Mouse (Mus musculus): ENCODE measurements around the gene Tjp1. TPM values are rescaled to one million over a fixed set of nuclear protein-coding genes. Genes with fewer than 3 reads are reported as not detected.

The Tjp1 gene
- total RNA-seq, 1 experiment: 39.3 TPM

DNA sequence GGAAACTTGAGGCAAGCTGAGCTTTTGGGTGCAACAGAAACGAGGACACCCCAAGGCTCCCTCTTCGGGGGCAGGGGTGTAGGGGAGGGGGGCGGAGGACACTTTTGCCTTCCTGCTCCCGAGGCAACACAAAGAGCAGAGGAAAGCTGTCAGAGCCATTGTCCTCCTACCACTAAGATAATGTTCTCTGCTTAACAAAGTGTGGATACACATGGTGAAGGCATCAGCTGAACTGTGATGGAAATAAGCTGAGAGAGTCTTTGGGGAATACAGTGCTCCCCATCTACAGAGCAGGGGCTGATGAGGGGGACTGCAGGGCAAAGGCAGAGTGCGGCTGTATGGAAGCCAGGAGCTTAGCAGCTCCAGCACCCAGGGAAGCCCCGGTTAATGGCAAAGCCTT is 145.7 kb downstream of the Tjp1 start:
- H3K4me3 ChIP-seq (ENCODE audit: insufficient read depth in 1 of 2, low read depth in 1 of 2, low read length in 2 of 2, poor library complexity in 1 of 2, severe bottlenecking in 1 of 2): no peak overlapping the region
- no peak overlapping the region for H3K27ac ChIP-seq (ENCODE audit: insufficient read depth, low read depth, low read length, poor library complexity, severe bottlenecking)
- in situ Hi-C loops (cut with MboI; ENCODE audit: low sequenced_read_pairs in 2 of 2, unreplicated experiment in 2 of 2): no loop called here

DNA sequence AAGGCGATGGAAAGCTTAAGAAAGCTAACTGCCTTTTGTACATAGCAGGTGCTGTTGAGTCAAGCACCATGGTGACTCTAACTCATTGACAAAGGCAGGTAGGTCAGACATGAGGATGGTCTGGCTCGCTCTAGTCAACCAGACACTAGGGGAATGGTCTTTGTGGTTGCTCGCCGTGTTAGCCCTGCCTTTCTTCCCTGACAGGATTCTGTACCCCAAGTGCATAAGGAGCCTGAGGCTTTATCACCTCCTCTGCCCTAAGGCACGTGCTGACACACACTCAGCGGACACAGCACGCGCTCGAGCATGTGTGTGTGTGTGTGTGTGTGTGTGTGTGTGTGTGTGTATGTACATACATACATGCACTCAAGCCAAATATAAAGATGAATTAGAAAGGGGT is 146.9 kb downstream of the Tjp1 start:
- no peaks in the 10 kb centered on the region for H3K36me3 ChIP-seq (ENCODE audit: control insufficient read depth, insufficient read depth, low read length, poor library complexity, severe bottlenecking)
- H3K9me3 ChIP-seq (ENCODE audit: control insufficient read depth, insufficient read depth, low read depth, low read length): no peaks in the 10 kb centered on the region
- in situ Hi-C loops (cut with MboI; ENCODE audit: low sequenced_read_pairs in 2 of 2, unreplicated experiment in 2 of 2): no loop called here
- H3K4me1 ChIP-seq (ENCODE audit: control insufficient read depth in 2 of 2, insufficient read depth in 2 of 2, low read length in 2 of 2, poor library complexity in 1 of 2): no peaks in the 10 kb centered on the region
- H3K27ac ChIP-seq (ENCODE audit: insufficient read depth, low read depth, low read length, poor library complexity, severe bottlenecking): no peak overlapping the region
- no peak overlapping the region for H3K4me3 ChIP-seq (ENCODE audit: insufficient read depth in 1 of 2, low read depth in 1 of 2, low read length in 2 of 2, poor library complexity in 1 of 2, severe bottlenecking in 1 of 2)
- TF ChIP-seq HCFC1 (IDR thresholded peaks at IDR 0.05; ENCODE audit: borderline replicate concordance, insufficient read depth, low read length) (no peak), CHD2 (IDR thresholded peaks at IDR 0.05; ENCODE audit: low read depth, low read length) (no peak), ZC3H11A (IDR thresholded peaks at IDR 0.05; ENCODE audit: borderline replicate concordance, low read depth, low read length) (no peak), ZNF384 (IDR thresholded peaks at IDR 0.05; ENCODE audit: low read depth, low read length) (no peak), MAFK (IDR thresholded peaks at IDR 0.05; ENCODE audit: insufficient read depth, low read depth, low read length) (no peak)
- DNase-seq (ENCODE audit: low read depth, low spot score): no peak
- no peak overlapping the region for H3K9ac ChIP-seq (ENCODE audit: insufficient read depth, low read depth, low read length, poor library complexity, severe bottlenecking)

More for the DNA sequence above, 145.7 kb downstream of the Tjp1 start:
- H3K36me3 ChIP-seq (ENCODE audit: control insufficient read depth, insufficient read depth, low read length, poor library complexity, severe bottlenecking): no peaks in the 10 kb centered on the region
- no peaks in the 10 kb centered on the region for H3K4me1 ChIP-seq (ENCODE audit: control insufficient read depth in 2 of 2, insufficient read depth in 2 of 2, low read length in 2 of 2, poor library complexity in 1 of 2)
- no peaks in the 10 kb centered on the region for H3K9me3 ChIP-seq (ENCODE audit: control insufficient read depth, insufficient read depth, low read depth, low read length)
- H3K9ac ChIP-seq (ENCODE audit: insufficient read depth, low read depth, low read length, poor library complexity, severe bottlenecking): no peak overlapping the region
- no peak for TF ChIP-seq ZNF384 (IDR thresholded peaks at IDR 0.05; ENCODE audit: low read depth, low read length)
- TF ChIP-seq HCFC1 (IDR thresholded peaks at IDR 0.05; ENCODE audit: borderline replicate concordance, insufficient read depth, low read length): no peak
- no peak for TF ChIP-seq CHD2 (IDR thresholded peaks at IDR 0.05; ENCODE audit: low read depth, low read length)
- no peak for TF ChIP-seq ZC3H11A (IDR thresholded peaks at IDR 0.05; ENCODE audit: borderline replicate concordance, low read depth, low read length)
- TF ChIP-seq MAFK (IDR thresholded peaks at IDR 0.05; ENCODE audit: insufficient read depth, low read depth, low read length): no peak
- DNase-seq (ENCODE audit: low read depth, low spot score): no peak

DNA sequence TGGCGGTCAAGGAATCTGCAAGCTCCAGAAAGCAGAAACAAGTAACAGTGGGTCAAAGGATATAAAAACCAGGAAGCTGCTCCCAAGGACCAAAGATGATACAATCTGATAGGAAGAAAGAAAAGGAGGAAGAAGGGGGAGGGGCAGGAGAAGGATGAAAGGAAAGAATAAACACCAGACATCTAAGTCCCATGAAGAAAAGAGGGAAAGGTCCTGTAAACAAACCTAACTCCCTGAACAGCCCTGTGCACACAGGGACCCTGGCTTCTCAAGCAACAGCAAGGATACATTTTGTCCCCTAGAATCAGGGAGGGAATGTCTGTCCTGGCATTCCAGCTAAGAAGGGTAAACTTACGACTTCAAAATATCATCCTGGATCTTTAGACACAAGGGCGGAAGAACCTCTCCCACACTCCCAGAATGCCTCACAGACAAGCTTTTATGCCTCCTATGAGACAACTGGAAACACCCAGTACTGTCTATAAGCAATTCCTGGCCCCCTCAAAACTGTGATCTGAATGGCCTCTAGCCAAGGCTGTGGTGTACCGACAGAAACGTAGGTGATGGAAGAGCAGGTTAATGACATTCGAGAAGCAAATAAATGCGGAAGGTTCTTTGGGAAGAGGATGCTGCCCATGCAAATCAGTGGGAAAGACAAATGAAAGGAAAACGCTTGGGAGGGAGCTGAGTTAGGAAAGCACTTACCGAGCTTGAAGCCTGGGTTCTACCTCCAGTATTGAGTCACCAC is 148.6 kb downstream of the Tjp1 start:
- no peak overlapping the region for H3K27ac ChIP-seq (ENCODE audit: insufficient read depth, low read depth, low read length, poor library complexity, severe bottlenecking)

DNA sequence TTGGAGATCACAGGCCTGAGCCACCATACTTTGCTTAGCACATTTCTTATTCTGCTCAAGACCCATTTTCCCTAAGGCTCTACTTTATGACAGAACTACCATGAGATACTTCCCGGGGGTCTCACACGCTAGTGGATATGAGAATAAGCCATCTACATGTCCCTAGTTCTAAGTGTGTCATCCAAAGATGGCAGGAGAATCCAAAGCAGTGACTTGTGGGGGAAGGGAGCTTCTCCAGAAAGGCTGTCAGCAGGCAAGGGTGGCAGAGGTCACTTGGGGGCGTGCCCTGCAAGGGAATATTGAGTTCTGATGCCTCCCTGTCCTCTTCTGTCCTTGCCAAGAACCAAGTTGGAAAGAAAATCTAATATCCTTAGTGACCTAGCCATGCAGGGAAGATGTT is 150.1 kb downstream of the Tjp1 start:
- Histone ChIP-seq H3K9me3 (ENCODE audit: control insufficient read depth, insufficient read depth, low read depth, low read length) (no peaks in the 10 kb centered on the region), H3K4me3 (ENCODE audit: insufficient read depth in 1 of 2, low read depth in 1 of 2, low read length in 2 of 2, poor library complexity in 1 of 2, severe bottlenecking in 1 of 2) (no peak overlapping the region), H3K36me3 (ENCODE audit: control insufficient read depth, insufficient read depth, low read length, poor library complexity, severe bottlenecking) (no peaks in the 10 kb centered on the region), H3K27ac (ENCODE audit: insufficient read depth, low read depth, low read length, poor library complexity, severe bottlenecking) (no peak overlapping the region), H3K4me1 (ENCODE audit: control insufficient read depth in 2 of 2, insufficient read depth in 2 of 2, low read length in 2 of 2, poor library complexity in 1 of 2) (no peaks in the 10 kb centered on the region), H3K9ac (ENCODE audit: insufficient read depth, low read depth, low read length, poor library complexity, severe bottlenecking) (no peak overlapping the region)
- in situ Hi-C loops (cut with MboI; ENCODE audit: low sequenced_read_pairs in 2 of 2, unreplicated experiment in 2 of 2): no loop called here
- DNase-seq (ENCODE audit: low read depth, low spot score): no peak
- no peak for TF ChIP-seq ZC3H11A (IDR thresholded peaks at IDR 0.05; ENCODE audit: borderline replicate concordance, low read depth, low read length)
- no peak for TF ChIP-seq ZNF384 (IDR thresholded peaks at IDR 0.05; ENCODE audit: low read depth, low read length)
- TF ChIP-seq MAFK (IDR thresholded peaks at IDR 0.05; ENCODE audit: insufficient read depth, low read depth, low read length): no peak
- TF ChIP-seq CHD2 (IDR thresholded peaks at IDR 0.05; ENCODE audit: low read depth, low read length): no peak
- TF ChIP-seq HCFC1 (IDR thresholded peaks at IDR 0.05; ENCODE audit: borderline replicate concordance, insufficient read depth, low read length): no peak

More for the DNA sequence above, 148.6 kb downstream of the Tjp1 start:
- TF ChIP-seq ZNF384 (IDR thresholded peaks at IDR 0.05; ENCODE audit: low read depth, low read length) (no peak), HCFC1 (IDR thresholded peaks at IDR 0.05; ENCODE audit: borderline replicate concordance, insufficient read depth, low read length) (no peak), CHD2 (IDR thresholded peaks at IDR 0.05; ENCODE audit: low read depth, low read length) (no peak), MAFK (IDR thresholded peaks at IDR 0.05; ENCODE audit: insufficient read depth, low read depth, low read length) (no peak), ZC3H11A (IDR thresholded peaks at IDR 0.05; ENCODE audit: borderline replicate concordance, low read depth, low read length) (no peak)
- in situ Hi-C loops (cut with MboI; ENCODE audit: low sequenced_read_pairs in 2 of 2, unreplicated experiment in 2 of 2): no loop called here
- no peaks in the 10 kb centered on the region for H3K36me3 ChIP-seq (ENCODE audit: control insufficient read depth, insufficient read depth, low read length, poor library complexity, severe bottlenecking)
- no peak for DNase-seq (ENCODE audit: low read depth, low spot score)
- no peak overlapping the region for H3K4me3 ChIP-seq (ENCODE audit: insufficient read depth in 1 of 2, low read depth in 1 of 2, low read length in 2 of 2, poor library complexity in 1 of 2, severe bottlenecking in 1 of 2)
- H3K9ac ChIP-seq (ENCODE audit: insufficient read depth, low read depth, low read length, poor library complexity, severe bottlenecking): no peak overlapping the region
- H3K9me3 ChIP-seq (ENCODE audit: control insufficient read depth, insufficient read depth, low read depth, low read length): no peaks in the 10 kb centered on the region
- H3K4me1 ChIP-seq (ENCODE audit: control insufficient read depth in 2 of 2, insufficient read depth in 2 of 2, low read length in 2 of 2, poor library complexity in 1 of 2): no peaks in the 10 kb centered on the region

Data from ES-E14 (cell line).